Mouse (Mus musculus): ENCODE measurements around the gene Zfp821.

GRCm38 (mm10) chr8:109738049-109738380 is 32.7 kb downstream of the Zfp821 start:
- TF ChIP-seq CTCF (IDR thresholded peaks at IDR 0.05; ENCODE audit: low read depth) (no peak), EP300 (IDR thresholded peaks at IDR 0.05; ENCODE audit: low read depth) (no peak)

Measured in heart, postnatal 0 days (tissue).